Comparison of ENCODE assay signal across 8 mouse cellular contexts in genomic region chr2:8546116-8546515, GRCm38 (mm10).
"Had no signal": no experiment of that assay in that cellular context is flagged by ENCODE, and none has a peak within 500 bp of the region (broad histone marks: within the 10 kb centered on the region; RNA-seq: fewer than 3 reads in every experiment).

No protein-coding gene starts in this region.

- DNase-seq: kidney, adult 8-10 months; kidney, postnatal 10 days; kidney, postnatal 36 days; layer of hippocampus, postnatal 36 days; left cerebral cortex, postnatal 4 days; lung, adult 18-20 months; thymus, adult 18-20 months; thymus, postnatal 36 days had no signal
